Mouse (Mus musculus) megakaryocyte, embryonic 14.5 days (primary cell): ENCODE results near the gene Cacng1.

Experiments used
- FLI1 ChIP-seq: IDR thresholded peaks from 2 replicates; pipeline ENCODE4 v1.6.1; 2012; ENCODE audit warnings: low read length, inconsistent platforms, mixed read lengths
- GATA1 ChIP-seq: IDR thresholded peaks from 3 replicates; pipeline ENCODE4 v1.6.1; 2012; ENCODE audit warnings: mixed read lengths, low read length, inconsistent platforms, borderline replicate concordance

GRCm38 (mm10) chr11:107724603-107725002, 8.3 kb upstream of the Cacng1 start:
- TF ChIP-seq GATA1 (no peak), FLI1 (no peak)
